Mouse (Mus musculus) liver, postnatal 0 days (tissue): ENCODE data around the gene Myo9a. TPM values are rescaled to one million over a fixed set of nuclear protein-coding genes. Genes with fewer than 3 reads are reported as not detected.
"Not testable (repeated sequence)": the region's sequence is repeated elsewhere in the genome, so short reads cannot be mapped to it uniquely, and the experiment has no call there.

Source experiments
- ATAC-seq: fragments of 200-750 bp; cut with Nextera tagmentation; 2 replicates; pipeline ENCODE4 v1.8.0; 2017; ENCODE audit warnings: mild to moderate bottlenecking, moderate library complexity
- DNase-seq: peaks from one replicate; pipeline ENCODE4 v3.0.0-alpha.2; 2016
- H3K27ac ChIP-seq: fragments of 300-500 bp; sonication (generic); 2 replicates; pipeline ENCODE4 v1.5.1; 2014; ENCODE audit warnings: antibody characterized with exemption, moderate library complexity, mild to moderate bottlenecking, low read depth
- H3K27me3 ChIP-seq: fragments of 300-500 bp; sonication (generic); 2 replicates; pipeline ENCODE4 v1.6.1; 2014; ENCODE audit warnings: low read length, control low read depth, mixed read lengths; ENCODE audit not compliant: insufficient read depth
- H3K36me3 ChIP-seq: fragments of 300-500 bp; sonication (generic); replicated peaks from 2 replicates; pipeline ENCODE4 v1.6.1; 2014; ENCODE audit warnings: mild to moderate bottlenecking, control low read depth, low read length, moderate library complexity, mixed read lengths; ENCODE audit not compliant: insufficient read depth
- H3K4me1 ChIP-seq: fragments of 300-500 bp; sonication (generic); 2 replicates; pipeline ENCODE4 v1.6.1; 2014; ENCODE audit warnings: antibody characterized with exemption, mild to moderate bottlenecking, control low read depth; ENCODE audit not compliant: insufficient read depth
- H3K4me2 ChIP-seq: fragments of 300-500 bp; sonication (generic); 2 replicates; pipeline ENCODE4 v1.6.1; 2014; ENCODE audit warnings: low read depth, mild to moderate bottlenecking, low read length, moderate library complexity, mixed read lengths
- H3K4me3 ChIP-seq: fragments of 300-500 bp; sonication (generic); 2 replicates; pipeline ENCODE4 v1.5.1; 2014; ENCODE audit warnings: low read depth, low read length
- H3K9ac ChIP-seq: fragments of 300-500 bp; sonication (generic); replicated peaks from 2 replicates; pipeline ENCODE4 v1.6.1; 2014; ENCODE audit warnings: mild to moderate bottlenecking, moderate library complexity
- H3K9me3 ChIP-seq: fragments of 300-500 bp; sonication (generic); 2 replicates; pipeline ENCODE4 v1.6.1; 2016; ENCODE audit warnings: mild to moderate bottlenecking, control low read depth, low read length, mixed read lengths
- CTCF ChIP-seq: sonication (generic); IDR thresholded peaks from 2 replicates; pipeline ENCODE4 v1.5.1; 2016; ENCODE audit warnings: antibody characterized with exemption, low read depth
- EP300 ChIP-seq: IDR thresholded peaks from 2 replicates; pipeline ENCODE4 v1.6.1; 2016; ENCODE audit warnings: antibody characterized with exemption, low read depth, mild to moderate bottlenecking
- WGBS: fragments of 180-500 bp; shearing (Covaris S2); extraction: QIAGEN DNeasy Blood & Tissue Kit; methylation state at CpG from one replicate; pipeline ENCODE4 v1.1.7; 2014; ENCODE audit not compliant: insufficient replicate concordance; 5-methylcytosine and 5-hydroxymethylcytosine counted together
- polyA plus RNA-seq: library from polyadenylated mRNA; unstranded; fragments of >200 nt; fragmentation: Nextera tagmentation; extraction: Ambion mirVana; gene quantifications from 2 replicates; pipeline ENCODE4 v1.2.1, GENCODE M21; 2015

The Myo9a gene
- polyA plus RNA-seq, 1 experiment from 2014 or later, result 2.9 TPM

DNA sequence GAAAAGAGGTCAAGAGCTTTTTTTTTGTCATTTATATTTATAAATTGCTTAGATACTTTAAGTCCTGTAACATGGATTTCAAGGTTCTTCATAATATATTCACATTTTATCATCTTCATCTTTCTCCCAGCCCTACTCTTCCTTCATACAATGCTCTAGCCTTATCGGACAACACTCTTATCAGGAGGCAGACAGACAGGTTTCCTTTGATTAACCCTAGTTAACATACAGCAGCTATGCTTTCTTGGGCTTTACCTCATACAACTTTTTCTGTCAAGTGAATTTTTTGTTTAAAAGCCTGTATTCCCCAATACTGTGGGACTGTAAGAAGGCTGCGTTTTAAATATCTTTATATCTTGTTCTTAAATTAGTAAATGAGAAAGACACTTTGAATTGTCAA lies 2.3 kb upstream of the Myo9a start:
- no peak overlapping the region for H3K27ac ChIP-seq
- H3K4me3 ChIP-seq, result no peak overlapping the region
- H3K36me3 ChIP-seq, result no peaks in the 10 kb centered on the region
- 61% methylated on average over 2 of the region's 2 CpGs for WGBS
- no peak overlapping the region for H3K4me2 ChIP-seq
- no peaks in the 10 kb centered on the region for H3K27me3 ChIP-seq
- H3K4me1 ChIP-seq, result peaks cover 20% of the 10 kb centered on the region
- no peak for DNase-seq
- H3K9me3 ChIP-seq, result no peaks in the 10 kb centered on the region
- TF ChIP-seq EP300 (no peak), CTCF (no peak)
- no peak overlapping the region for H3K9ac ChIP-seq
- ATAC-seq, result no peak

DNA sequence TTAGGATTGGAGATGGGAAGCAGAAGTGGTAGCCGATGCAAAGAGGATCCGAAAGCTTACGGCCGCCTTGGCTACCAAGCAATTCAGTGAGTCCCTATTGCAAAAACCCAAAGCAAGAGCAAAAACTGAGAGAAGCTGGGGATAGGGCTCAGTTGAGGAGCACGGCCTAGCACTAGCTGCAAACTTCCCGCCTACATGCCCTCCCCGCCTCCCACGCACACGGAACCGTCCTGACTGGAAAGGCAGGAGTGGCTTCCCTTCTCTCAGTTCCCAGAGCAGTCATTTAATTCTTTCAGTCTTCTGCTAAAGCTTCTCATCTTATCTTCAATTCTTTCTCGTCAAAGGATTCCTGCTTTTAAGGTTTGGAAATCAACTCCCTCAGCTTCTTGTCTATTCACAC lies 1.7 kb upstream of the Myo9a start:
- H3K27me3 ChIP-seq, result no peaks in the 10 kb centered on the region
- 78% methylated on average over 11 of the region's 11 CpGs for WGBS
- H3K4me1 ChIP-seq, result peaks cover 20% of the 10 kb centered on the region
- ATAC-seq (no peak), DNase-seq (no peak)
- H3K27ac ChIP-seq, result peak overlapping the region; percentile 36; the same call in 1 of the 2 replicates
- H3K36me3 ChIP-seq, result no peaks in the 10 kb centered on the region
- no peak overlapping the region for H3K4me3 ChIP-seq
- H3K9ac ChIP-seq, result no peak overlapping the region
- TF ChIP-seq CTCF, result no peak
- no peak for TF ChIP-seq EP300
- H3K4me2 ChIP-seq, result no peak overlapping the region
- no peaks in the 10 kb centered on the region for H3K9me3 ChIP-seq

DNA sequence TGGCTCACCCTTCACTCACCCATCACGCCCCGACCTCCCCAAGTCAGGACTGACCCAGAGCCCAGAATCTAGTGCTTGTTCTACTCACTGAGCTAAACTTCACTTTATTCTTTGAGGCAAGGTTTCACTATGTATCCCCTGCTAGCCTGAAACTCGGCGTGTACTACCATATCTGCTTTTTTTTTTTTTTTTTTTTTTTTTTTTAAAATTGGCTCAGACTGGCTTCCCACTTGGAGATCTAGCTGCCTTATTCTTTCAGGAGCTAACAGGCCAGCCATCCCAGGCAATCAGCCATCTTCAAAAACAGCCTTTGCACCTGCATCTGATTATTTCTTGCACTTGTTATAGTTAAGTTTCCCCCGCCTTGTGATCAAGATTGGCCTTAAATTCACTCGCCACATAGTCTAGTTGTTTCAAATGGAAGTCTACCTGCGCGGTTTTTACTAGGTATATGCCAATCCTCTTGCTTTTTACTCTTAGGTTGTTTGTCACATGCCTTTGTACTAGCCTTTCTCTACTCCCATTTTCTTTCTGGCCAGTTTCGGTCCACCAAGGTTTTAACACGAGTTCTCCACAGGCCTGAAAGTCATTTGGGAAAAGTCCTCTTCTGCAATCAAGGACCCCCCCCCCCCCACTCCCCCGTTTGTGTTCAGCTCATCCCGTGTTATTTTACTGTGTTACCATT lies 973 bp upstream of the Myo9a start:
- Histone ChIP-seq H3K4me2 (peak overlapping the region; percentile 97), H3K36me3 (no peaks in the 10 kb centered on the region), H3K27ac (peak overlapping the region; percentile 94), H3K4me3 (peak overlapping the region; percentile 93), H3K9me3 (no peaks in the 10 kb centered on the region), H3K27me3 (no peaks in the 10 kb centered on the region), H3K9ac (peak overlapping the region; percentile 66), H3K4me1 (peaks cover 20% of the 10 kb centered on the region)
- TF ChIP-seq CTCF (no peak), EP300 (no peak)
- DNase-seq (no peak), ATAC-seq (no peak)
- WGBS, result 26% methylated on average over 12 of the region's 12 CpGs

DNA sequence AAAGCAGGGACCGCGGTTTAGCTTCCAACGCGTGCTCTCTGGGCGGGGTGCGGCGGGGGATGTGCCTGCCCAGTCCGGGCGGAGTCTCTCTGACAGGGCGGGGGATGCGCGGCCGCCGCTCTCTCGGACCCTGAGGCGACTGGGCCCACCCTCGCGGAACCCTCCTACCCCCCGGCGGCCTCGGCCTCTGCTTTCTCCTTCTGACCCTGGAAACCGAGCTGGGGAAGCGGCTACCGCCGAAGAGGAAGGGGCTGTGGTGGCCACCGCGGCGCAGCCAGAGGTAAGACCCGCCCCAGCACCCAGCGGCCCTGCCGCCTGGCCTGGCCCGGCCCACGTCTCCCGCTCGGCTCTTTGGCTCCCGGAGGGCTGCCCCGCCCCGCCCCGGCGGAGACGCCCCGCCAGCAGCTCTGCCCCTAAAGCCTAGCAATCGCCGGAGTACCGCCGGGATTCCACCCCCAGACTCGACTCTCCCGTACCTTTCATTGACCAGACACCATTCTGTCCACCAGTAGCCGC lies 428 bp downstream of the Myo9a start:
- no peaks in the 10 kb centered on the region for H3K9me3 ChIP-seq
- no peak for TF ChIP-seq CTCF
- no peak for TF ChIP-seq EP300
- under 1% methylated on average over 30 of the region's 49 CpGs for WGBS
- no peaks in the 10 kb centered on the region for H3K36me3 ChIP-seq
- peak overlapping the region; percentile 97 for H3K4me2 ChIP-seq
- peak overlapping the region; percentile 94 for H3K27ac ChIP-seq
- H3K27me3 ChIP-seq, result no peaks in the 10 kb centered on the region
- DNase-seq (peak; percentile 92), ATAC-seq (peak; percentile 91)
- peaks cover 20% of the 10 kb centered on the region for H3K4me1 ChIP-seq
- H3K4me3 ChIP-seq, result peak overlapping the region; percentile 93
- peak overlapping the region; percentile 87 for H3K9ac ChIP-seq

DNA sequence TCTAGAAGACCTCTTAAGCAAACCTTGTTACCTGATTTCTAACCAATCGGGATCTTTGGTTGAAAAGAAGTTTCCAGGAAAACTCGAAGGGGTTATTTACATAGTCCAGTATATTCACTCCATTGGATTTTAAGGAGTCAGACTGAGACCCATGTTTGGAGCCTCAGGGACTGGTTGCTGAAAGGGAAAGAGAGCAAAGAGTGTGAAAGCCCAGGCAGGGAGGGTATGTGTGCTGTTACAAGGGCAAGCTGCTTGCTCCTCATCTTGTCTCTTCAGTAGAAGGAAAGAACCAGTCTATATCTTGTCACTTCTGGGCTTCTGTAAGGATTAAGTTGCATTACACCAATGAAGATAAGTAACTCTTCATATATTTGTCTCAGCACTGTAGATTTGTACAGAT lies 1.3 kb downstream of the Myo9a start:
- 3% methylated on average over 2 of the region's 2 CpGs for WGBS
- H3K27ac ChIP-seq, result peak overlapping the region; percentile 94
- no peak for DNase-seq

DNA sequence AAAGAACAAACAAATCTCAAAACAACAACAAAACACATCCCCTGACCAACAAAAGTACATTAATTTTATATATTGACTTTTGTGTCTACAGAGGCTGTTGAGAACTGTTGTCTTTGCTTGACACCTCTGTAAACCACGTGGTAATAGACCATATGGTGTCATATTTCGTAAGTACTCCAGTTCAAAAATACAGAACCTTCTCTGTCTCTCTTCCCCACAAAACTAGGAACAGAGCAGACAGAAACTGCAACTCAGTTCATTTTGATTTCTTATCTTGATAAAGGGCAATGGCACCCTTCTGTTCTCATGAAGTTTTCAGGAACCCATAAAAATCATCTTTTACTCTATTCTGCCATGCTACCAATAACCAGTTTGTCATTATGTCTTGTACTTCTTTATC lies 4.5 kb downstream of the Myo9a start:
- Histone ChIP-seq H3K4me3 (no peak overlapping the region), H3K4me1 (peaks cover 5% of the 10 kb centered on the region), H3K9ac (no peak overlapping the region), H3K36me3 (no peaks in the 10 kb centered on the region), H3K4me2 (no peak overlapping the region), H3K27me3 (no peaks in the 10 kb centered on the region), H3K27ac (no peak overlapping the region), H3K9me3 (no peaks in the 10 kb centered on the region)
- TF ChIP-seq EP300 (no peak), CTCF (no peak)
- WGBS, result 36% methylated on average over 2 of the region's 2 CpGs
- no peak for ATAC-seq
- DNase-seq, result no peak

More for the DNA sequence above, 1.3 kb downstream of the Myo9a start:
- Histone ChIP-seq H3K9ac (peak overlapping the region; percentile 87), H3K9me3 (no peaks in the 10 kb centered on the region), H3K27me3 (no peaks in the 10 kb centered on the region), H3K4me3 (peak overlapping the region; percentile 93), H3K36me3 (no peaks in the 10 kb centered on the region), H3K4me2 (peak overlapping the region; percentile 97), H3K4me1 (peaks cover 20% of the 10 kb centered on the region)
- ATAC-seq, result no peak
- TF ChIP-seq CTCF (no peak), EP300 (no peak)

DNA sequence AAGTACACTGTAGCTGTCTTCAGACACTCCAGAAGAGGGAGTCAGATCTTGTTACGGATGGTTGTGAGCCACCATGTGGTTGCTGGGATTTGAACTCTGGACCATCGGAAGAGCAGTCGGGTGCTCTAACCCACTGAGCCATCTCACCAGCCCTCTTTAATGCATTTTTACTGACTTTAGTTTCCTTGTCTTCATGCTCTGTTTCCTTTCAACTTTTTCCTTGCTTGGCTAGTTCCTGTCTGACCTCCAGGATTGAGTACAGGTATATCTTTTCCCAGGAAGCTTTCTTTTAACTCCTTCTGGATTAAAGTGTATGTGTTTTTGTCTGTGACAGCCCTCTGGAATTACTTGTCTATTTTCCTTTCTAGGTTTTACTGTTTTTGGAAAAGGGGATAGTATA lies 6.3 kb downstream of the Myo9a start:
- H3K4me1 ChIP-seq, H3K27ac ChIP-seq, H3K9ac ChIP-seq, ATAC-seq, H3K27me3 ChIP-seq, H3K4me2 ChIP-seq, H3K4me3 ChIP-seq, H3K36me3 ChIP-seq, H3K9me3 ChIP-seq, DNase-seq: not testable (repeated sequence)
- WGBS, result 82% methylated on average over 2 of the region's 3 CpGs
